Mouse (Mus musculus) embryonic facial prominence, embryonic 11.5 days (tissue): ENCODE results near the gene Ap1ar. TPM values are rescaled to one million over a fixed set of nuclear protein-coding genes. Genes with fewer than 3 reads are reported as not detected.
"Not testable (repeated sequence)": the region's sequence is repeated elsewhere in the genome, so short reads cannot be mapped to it uniquely, and the experiment has no call there.

Experiments
- ATAC-seq: fragments of 200-750 bp; cut with Nextera tagmentation; replicated peaks from 2 replicates; pipeline ENCODE4 v1.8.0; 2017; ENCODE audit warnings: low read depth; ENCODE audit not compliant: insufficient number of reproducible peaks, low FRiP score, low TSS enrichment
- DNase-seq: peaks from one replicate; pipeline ENCODE4 v3.0.0-alpha.2; 2015; ENCODE audit warnings: low spot score
- H3K27ac ChIP-seq: fragments of 300-500 bp; sonication (generic); replicated peaks from 2 replicates; pipeline ENCODE4 v1.5.1; 2014; ENCODE audit warnings: mild to moderate bottlenecking, low read depth, low read length, control low read depth
- H3K27me3 ChIP-seq: fragments of 300-500 bp; sonication (generic); 2 replicates; pipeline ENCODE4 v1.6.1; 2014; ENCODE audit warnings: mild to moderate bottlenecking, low read length, moderate library complexity, mixed read lengths; ENCODE audit not compliant: control insufficient read depth, insufficient read depth
- H3K36me3 ChIP-seq: fragments of 300-500 bp; sonication (generic); replicated peaks from 2 replicates; pipeline ENCODE4 v1.6.1; 2014; ENCODE audit warnings: low read depth, mild to moderate bottlenecking, low read length, moderate library complexity, mixed read lengths; ENCODE audit not compliant: control insufficient read depth, insufficient read depth
- H3K4me1 ChIP-seq: fragments of 300-500 bp; sonication (generic); 2 replicates; pipeline ENCODE4 v1.6.1; 2014; ENCODE audit warnings: low read length, mixed read lengths; ENCODE audit not compliant: control insufficient read depth, insufficient read depth
- H3K4me2 ChIP-seq: fragments of 300-500 bp; sonication (generic); 2 replicates; pipeline ENCODE4 v1.6.1; 2014; ENCODE audit warnings: low read depth, mild to moderate bottlenecking, control low read depth, low read length, moderate library complexity
- H3K4me3 ChIP-seq: fragments of 300-500 bp; sonication (generic); 2 replicates; pipeline ENCODE4 v1.5.1; 2014; ENCODE audit warnings: low read depth, low read length, control low read depth
- H3K9ac ChIP-seq: fragments of 300-500 bp; sonication (generic); replicated peaks from 2 replicates; pipeline ENCODE4 v1.6.1; 2014; ENCODE audit warnings: mild to moderate bottlenecking, control low read depth, low read length
- H3K9me3 ChIP-seq: fragments of 300-500 bp; sonication (generic); replicated peaks from 2 replicates; pipeline ENCODE4 v1.6.1; 2016; ENCODE audit warnings: mild to moderate bottlenecking, low read length, inconsistent platforms, mixed read lengths; ENCODE audit not compliant: control insufficient read depth
- WGBS: fragments of 180-500 bp; shearing (Covaris S2); extraction: QIAGEN DNeasy Blood & Tissue Kit; methylation state at CpG from one replicate; pipeline ENCODE4 v1.1.7; 2014; 5-methylcytosine and 5-hydroxymethylcytosine counted together
- polyA plus RNA-seq: library from polyadenylated mRNA; unstranded; fragments of >200 nt; fragmentation: Nextera tagmentation; extraction: Ambion mirVana; gene quantifications from 2 replicates; pipeline ENCODE4 v1.2.1, GENCODE M21; 2014

Gene Ap1ar
- polyA plus RNA-seq, 1 experiment from 2014 or later: 66.9 TPM

GRCm38 (mm10) chr3:127790234-127791055 lies 46.9 kb downstream of the Ap1ar start:
- ATAC-seq: peak; percentile 64; the same call in 1 of the 2 replicates
- H3K27me3 ChIP-seq: peaks cover 11% of the 10 kb centered on the region
- H3K4me3 ChIP-seq: peak overlapping the region; percentile 57
- peak overlapping the region; percentile 56 for H3K9ac ChIP-seq
- no peaks in the 10 kb centered on the region for H3K36me3 ChIP-seq
- WGBS: under 1% methylated on average over 35 of the region's 36 CpGs
- H3K27ac ChIP-seq: no peak overlapping the region
- peak; percentile 65 for DNase-seq
- H3K9me3 ChIP-seq: no peaks in the 10 kb centered on the region
- peak overlapping the region; percentile 98 for H3K4me2 ChIP-seq
- peaks cover 3% of the 10 kb centered on the region; the same call in 1 of the 2 replicates for H3K4me1 ChIP-seq

- Histone ChIP-seq H3K4me1 (peaks cover 3% of the 10 kb centered on the region; the same call in 1 of the 2 replicates), H3K4me2 (peak within 1 kb of the TSS; percentile 98), H3K36me3 (no peaks in the 10 kb centered on the region), H3K9ac (peak within 1 kb of the TSS; percentile 56), H3K9me3 (no peaks in the 10 kb centered on the region), H3K27me3 (peaks cover 11% of the 10 kb centered on the region), H3K27ac (no peak within 1 kb of the TSS), H3K4me3 (peak within 1 kb of the TSS; percentile 57)
- ATAC-seq (peak; percentile 46), DNase-seq (peak; percentile 57)
- WGBS: under 1% methylated on average over 44 of the region's 44 CpGs
Measured at GRCm38 (mm10) chr3:127789500-127790191, 47.7 kb downstream of the Ap1ar start, which contains the start of gene Tifa. Tifa (plus strand) TSS chr3:127789805.

- DNase-seq: no peak
- no peaks in the 10 kb centered on the region for H3K36me3 ChIP-seq
- H3K9ac ChIP-seq: no peak overlapping the region
- no peak for ATAC-seq
- H3K27me3 ChIP-seq: peaks cover 11% of the 10 kb centered on the region
- H3K27ac ChIP-seq: no peak overlapping the region
- H3K4me2 ChIP-seq: peak overlapping the region; percentile 98; the same call in 1 of the 2 replicates
- H3K9me3 ChIP-seq: no peaks in the 10 kb centered on the region
- 24% methylated on average over 8 of the region's 8 CpGs for WGBS
- no peak overlapping the region for H3K4me3 ChIP-seq
- peaks cover 3% of the 10 kb centered on the region; the same call in 1 of the 2 replicates for H3K4me1 ChIP-seq
Measured at GRCm38 (mm10) chr3:127788919-127789318, 48.4 kb downstream of the Ap1ar start.

GRCm38 (mm10) chr3:127788038-127788437 lies 49.3 kb downstream of the Ap1ar start:
- Histone ChIP-seq H3K9me3 (no peaks in the 10 kb centered on the region), H3K4me1 (peaks cover 3% of the 10 kb centered on the region; the same call in 1 of the 2 replicates), H3K36me3 (no peaks in the 10 kb centered on the region), H3K9ac (no peak overlapping the region), H3K4me2 (no peak overlapping the region), H3K27ac (no peak overlapping the region), H3K27me3 (peaks cover 11% of the 10 kb centered on the region), H3K4me3 (no peak overlapping the region)
- no peak for ATAC-seq
- DNase-seq: no peak
- WGBS: 40% methylated on average over 7 of the region's 7 CpGs

GRCm38 (mm10) chr3:127787032-127787431 lies 50.3 kb downstream of the Ap1ar start:
- Histone ChIP-seq H3K4me2 (no peak overlapping the region), H3K27ac (no peak overlapping the region), H3K4me1 (peaks cover 3% of the 10 kb centered on the region; the same call in 1 of the 2 replicates), H3K9ac (no peak overlapping the region), H3K4me3 (no peak overlapping the region), H3K27me3 (peaks cover 11% of the 10 kb centered on the region), H3K36me3 (no peaks in the 10 kb centered on the region), H3K9me3 (no peaks in the 10 kb centered on the region)
- DNase-seq: no peak
- ATAC-seq: no peak

- H3K9ac ChIP-seq, H3K9me3 ChIP-seq, DNase-seq, H3K4me3 ChIP-seq, H3K27ac ChIP-seq, ATAC-seq, H3K4me1 ChIP-seq, H3K4me2 ChIP-seq, H3K36me3 ChIP-seq, H3K27me3 ChIP-seq: not testable (repeated sequence)
- WGBS: 92% methylated on average over 8 of the region's 8 CpGs
Measured at GRCm38 (mm10) chr3:127783680-127784079, 53.6 kb downstream of the Ap1ar start.

GRCm38 (mm10) chr3:127782921-127783320 lies 54.4 kb downstream of the Ap1ar start:
- WGBS: 90% methylated on average over 6 of the region's 6 CpGs
- H3K27ac ChIP-seq: no peak overlapping the region
- ATAC-seq (no peak), DNase-seq (no peak)
- H3K9ac ChIP-seq: no peak overlapping the region
- H3K4me3 ChIP-seq: no peak overlapping the region
- no peaks in the 10 kb centered on the region for H3K9me3 ChIP-seq
- H3K27me3 ChIP-seq: no peaks in the 10 kb centered on the region
- no peaks in the 10 kb centered on the region for H3K4me1 ChIP-seq
- H3K36me3 ChIP-seq: no peaks in the 10 kb centered on the region
- H3K4me2 ChIP-seq: no peak overlapping the region

- Histone ChIP-seq H3K4me1 (no peaks in the 10 kb centered on the region), H3K4me3 (no peak overlapping the region), H3K4me2 (no peak overlapping the region), H3K27ac (no peak overlapping the region), H3K27me3 (no peaks in the 10 kb centered on the region), H3K9ac (no peak overlapping the region), H3K9me3 (no peaks in the 10 kb centered on the region), H3K36me3 (no peaks in the 10 kb centered on the region)
- DNase-seq (no peak), ATAC-seq (no peak)
- WGBS: 94% methylated on average over 9 of the region's 9 CpGs
Measured at GRCm38 (mm10) chr3:127780921-127781320, 56.4 kb downstream of the Ap1ar start.
